Mouse (Mus musculus): ENCODE measurements at regions not wholly inside any gene's neighbourhood (a gene's known extent, or its start where the extent isn't known, plus 50 kb on each side); places are given as distances from the start of the nearest gene placed in this dataset.

DNA sequence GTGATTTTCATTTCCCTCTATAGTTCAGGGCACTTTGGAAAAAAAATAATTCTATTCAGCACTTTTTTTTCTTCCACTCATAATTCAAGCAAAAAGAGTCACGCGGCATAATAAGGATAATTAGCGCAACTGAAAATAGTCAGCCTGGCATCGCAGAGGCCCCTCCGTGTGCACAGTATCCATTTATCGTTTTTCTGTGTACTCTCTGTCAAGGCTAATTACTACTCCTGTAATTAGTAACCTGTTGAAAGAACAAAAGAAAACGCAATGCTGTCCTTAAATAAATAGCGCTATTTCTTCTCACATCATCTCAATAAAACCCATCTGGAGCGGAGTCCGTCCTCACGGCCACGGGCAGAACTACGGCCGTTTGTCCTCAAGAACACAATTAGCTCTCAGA, 95.1 kb upstream of the Atxn1 start:
- TF ChIP-seq CTCF (IDR thresholded peaks at IDR 0.05; ENCODE audit: low read depth) (no peak), EP300 (optimal IDR thresholded peaks at IDR 0.05) (no peak)
